Mouse (Mus musculus) stomach, embryonic 15.5 days (tissue): ENCODE data around the gene Cd164l2. TPM values are rescaled to one million over a fixed set of nuclear protein-coding genes. Genes with fewer than 3 reads are reported as not detected.

Source experiments
- ATAC-seq: fragments of 200-750 bp; cut with Nextera tagmentation; 2 replicates; pipeline ENCODE4 v1.8.0; 2017; ENCODE audit warnings: low read depth, moderate number of reproducible peaks, moderate TSS enrichment; ENCODE audit not compliant: insufficient read depth, low FRiP score
- H3K27ac ChIP-seq: fragments of 300-500 bp; sonication (generic); 2 replicates; pipeline ENCODE4 v1.5.1; 2015; ENCODE audit warnings: mild to moderate bottlenecking, inconsistent platforms
- H3K27me3 ChIP-seq: fragments of 300-500 bp; sonication (generic); replicated peaks from 2 replicates; pipeline ENCODE4 v1.6.1; 2015; ENCODE audit warnings: inconsistent platforms
- H3K36me3 ChIP-seq: fragments of 300-500 bp; sonication (generic); 2 replicates; pipeline ENCODE4 v1.6.1; 2015; ENCODE audit warnings: inconsistent platforms
- H3K4me1 ChIP-seq: fragments of 300-500 bp; sonication (generic); 2 replicates; pipeline ENCODE4 v1.6.1; 2015; ENCODE audit warnings: inconsistent platforms
- H3K4me2 ChIP-seq: fragments of 300-500 bp; sonication (generic); 2 replicates; pipeline ENCODE4 v1.6.1; 2015; ENCODE audit warnings: mild to moderate bottlenecking, inconsistent platforms
- H3K4me3 ChIP-seq: fragments of 300-500 bp; sonication (generic); replicated peaks from 2 replicates; pipeline ENCODE4 v1.5.1; 2015; ENCODE audit warnings: inconsistent platforms
- H3K9ac ChIP-seq: fragments of 300-500 bp; sonication (generic); 2 replicates; pipeline ENCODE4 v1.6.1; 2015; ENCODE audit warnings: inconsistent platforms
- H3K9me3 ChIP-seq: fragments of 300-500 bp; sonication (generic); 2 replicates; pipeline ENCODE4 v1.6.1; 2016; ENCODE audit warnings: inconsistent platforms
- WGBS: fragments of 180-500 bp; shearing (Covaris S2); methylation state at CpG from one replicate; pipeline ENCODE4 v1.1.7; 2015; 5-methylcytosine and 5-hydroxymethylcytosine counted together
- polyA plus RNA-seq: library from polyadenylated mRNA; unstranded; fragments of >200 nt; fragmentation: Nextera tagmentation; extraction: Ambion mirVana; gene quantifications from 2 replicates; pipeline ENCODE4 v1.2.1, GENCODE M21; 2015

Cd164l2 gene
- polyA plus RNA-seq, 1 experiment from 2014 or later, result 7.8 TPM

GRCm38 (mm10) chr4:133210023-133210787 is 1.7 kb upstream of the Cd164l2 start:
- no peak overlapping the region for H3K27ac ChIP-seq
- WGBS, result 89% methylated on average over 24 of the region's 24 CpGs
- no peak overlapping the region for H3K9ac ChIP-seq
- H3K9me3 ChIP-seq, result no peaks in the 10 kb centered on the region
- H3K36me3 ChIP-seq, result no peaks in the 10 kb centered on the region
- ATAC-seq, result no peak
- H3K4me2 ChIP-seq, result no peak overlapping the region
- peaks cover 37% of the 10 kb centered on the region for H3K27me3 ChIP-seq
- H3K4me1 ChIP-seq, result peaks cover 21% of the 10 kb centered on the region
- H3K4me3 ChIP-seq, result no peak overlapping the region

DNA sequence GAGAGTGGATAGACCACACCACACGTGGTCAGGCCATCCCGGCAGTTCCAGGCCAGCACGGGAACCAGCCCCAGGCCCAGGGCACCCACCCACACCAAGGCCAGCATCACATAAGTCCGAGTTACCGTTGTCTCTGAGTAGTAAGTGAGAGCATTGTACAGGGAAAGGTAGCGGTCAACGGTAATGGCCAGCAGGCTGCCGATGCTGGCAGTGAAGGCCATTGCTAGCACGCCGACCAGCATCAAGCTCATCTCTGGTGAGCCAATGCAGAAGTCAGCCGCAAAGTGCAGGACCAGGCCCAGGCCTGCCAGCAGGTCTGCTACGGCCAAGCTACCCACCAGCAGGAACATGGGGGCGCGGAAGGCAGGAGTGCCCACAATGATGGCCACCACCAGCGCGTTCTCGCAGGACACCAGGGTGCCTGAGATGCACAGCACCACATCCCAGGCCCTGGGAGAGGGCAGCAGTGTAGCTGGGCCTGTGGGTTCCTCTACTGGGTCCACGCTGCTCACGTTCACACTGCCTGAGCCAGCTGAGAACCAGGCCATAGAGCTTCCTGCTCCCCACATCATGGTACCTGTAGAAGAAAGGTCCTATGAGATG is 1.0 kb upstream of the Cd164l2 start:
- ATAC-seq, result no peak
- peaks cover 37% of the 10 kb centered on the region for H3K27me3 ChIP-seq
- no peak overlapping the region for H3K4me2 ChIP-seq
- no peaks in the 10 kb centered on the region for H3K9me3 ChIP-seq
- no peak overlapping the region for H3K4me3 ChIP-seq
- no peak overlapping the region for H3K27ac ChIP-seq
- H3K4me1 ChIP-seq, result peaks cover 21% of the 10 kb centered on the region
- H3K36me3 ChIP-seq, result no peaks in the 10 kb centered on the region
- no peak overlapping the region for H3K9ac ChIP-seq
- WGBS, result 92% methylated on average over 19 of the region's 19 CpGs

DNA sequence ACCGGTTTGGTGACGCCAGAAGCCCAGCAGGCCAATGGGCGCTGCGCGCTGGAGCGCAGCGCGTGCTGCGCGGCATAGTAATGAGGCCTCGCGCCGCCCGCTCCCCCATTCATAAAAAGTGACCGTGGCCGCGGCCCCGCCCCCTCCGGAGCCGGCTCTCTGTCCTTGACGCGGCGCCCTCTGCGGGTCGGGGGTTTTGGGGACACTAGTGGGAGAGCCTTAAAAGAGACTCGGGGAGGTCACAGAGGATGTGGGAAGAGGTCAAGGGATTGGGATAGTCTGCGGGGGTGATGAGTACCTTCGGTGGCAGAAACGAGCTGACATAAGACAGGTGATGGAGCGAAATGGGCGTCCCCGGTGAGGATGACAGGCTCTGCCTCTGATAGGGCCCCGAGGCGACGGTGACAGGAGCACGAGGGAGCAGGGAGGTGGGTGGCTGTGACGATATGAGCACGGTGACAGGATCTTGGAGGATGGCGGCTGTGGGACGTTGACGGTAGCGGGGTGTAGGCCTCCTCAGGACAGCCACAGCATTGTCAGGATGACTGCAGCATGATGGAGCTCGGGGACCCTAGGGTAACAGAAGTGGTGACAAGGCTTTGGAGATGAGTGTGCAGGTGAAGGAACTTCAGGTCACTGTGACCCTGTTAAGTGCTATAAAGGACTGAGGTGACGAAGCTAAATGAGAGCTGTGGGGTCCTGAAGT is 784 bp downstream of the Cd164l2 start:
- Histone ChIP-seq H3K36me3 (no peaks in the 10 kb centered on the region), H3K4me1 (peaks cover 21% of the 10 kb centered on the region), H3K4me2 (peak overlapping the region; percentile 99), H3K27ac (no peak overlapping the region), H3K27me3 (peaks cover 37% of the 10 kb centered on the region), H3K9me3 (no peaks in the 10 kb centered on the region), H3K9ac (peak overlapping the region; percentile 17; the same call in 1 of the 2 replicates), H3K4me3 (peak overlapping the region; percentile 55)
- ATAC-seq, result peak; percentile 79
- WGBS, result 2% methylated on average over 44 of the region's 44 CpGs

DNA sequence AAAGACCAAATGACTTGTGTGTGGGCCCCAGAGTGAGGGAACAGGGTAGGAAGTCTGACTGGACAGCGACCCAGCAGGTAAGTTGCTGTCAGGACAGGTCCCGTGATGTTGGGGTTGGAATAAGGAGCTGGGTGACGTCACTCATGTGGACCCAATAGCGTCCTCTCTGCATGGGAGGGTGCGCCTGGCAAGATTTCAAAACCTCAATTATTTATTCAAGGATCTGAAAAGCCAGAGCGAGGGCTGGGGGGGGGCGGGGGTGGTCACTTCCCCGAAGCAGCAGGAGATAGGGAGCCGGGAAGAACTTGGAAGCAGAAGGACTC is 1.3 kb downstream of the Cd164l2 start:
- Histone ChIP-seq H3K4me2 (peak overlapping the region; percentile 99), H3K9me3 (no peaks in the 10 kb centered on the region), H3K27ac (no peak overlapping the region), H3K4me3 (peak overlapping the region; percentile 55), H3K27me3 (peaks cover 37% of the 10 kb centered on the region), H3K4me1 (peaks cover 21% of the 10 kb centered on the region), H3K9ac (no peak overlapping the region), H3K36me3 (no peaks in the 10 kb centered on the region)
- 3% methylated on average over 9 of the region's 9 CpGs for WGBS
- ATAC-seq, result no peak

DNA sequence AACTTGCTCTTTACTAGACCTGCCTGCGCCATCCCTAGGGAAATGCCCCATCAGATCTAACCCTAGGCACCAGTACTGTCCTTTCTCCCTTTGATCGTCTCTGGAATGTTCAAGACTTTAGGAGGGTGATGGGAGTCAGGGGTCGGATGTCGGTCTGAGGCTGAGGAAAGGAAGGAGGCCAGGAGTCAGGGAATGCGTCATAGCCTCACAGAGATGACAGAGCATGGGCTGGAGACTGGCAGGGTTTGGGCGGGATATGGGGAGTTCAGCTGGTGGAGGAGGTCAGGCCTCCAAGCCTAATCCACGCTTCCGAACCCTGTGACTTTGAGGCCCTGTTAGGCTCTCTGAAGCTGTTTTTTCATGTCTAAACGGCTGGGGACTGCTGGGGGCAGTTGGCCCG is 1.7 kb downstream of the Cd164l2 start:
- Histone ChIP-seq H3K36me3 (no peaks in the 10 kb centered on the region), H3K4me2 (peak overlapping the region; percentile 99), H3K4me1 (peaks cover 21% of the 10 kb centered on the region), H3K4me3 (peak overlapping the region; percentile 55; the same call in 1 of the 2 replicates), H3K27ac (no peak overlapping the region), H3K27me3 (peaks cover 37% of the 10 kb centered on the region), H3K9ac (no peak overlapping the region), H3K9me3 (no peaks in the 10 kb centered on the region)
- ATAC-seq, result no peak
- 26% methylated on average over 10 of the region's 10 CpGs for WGBS

DNA sequence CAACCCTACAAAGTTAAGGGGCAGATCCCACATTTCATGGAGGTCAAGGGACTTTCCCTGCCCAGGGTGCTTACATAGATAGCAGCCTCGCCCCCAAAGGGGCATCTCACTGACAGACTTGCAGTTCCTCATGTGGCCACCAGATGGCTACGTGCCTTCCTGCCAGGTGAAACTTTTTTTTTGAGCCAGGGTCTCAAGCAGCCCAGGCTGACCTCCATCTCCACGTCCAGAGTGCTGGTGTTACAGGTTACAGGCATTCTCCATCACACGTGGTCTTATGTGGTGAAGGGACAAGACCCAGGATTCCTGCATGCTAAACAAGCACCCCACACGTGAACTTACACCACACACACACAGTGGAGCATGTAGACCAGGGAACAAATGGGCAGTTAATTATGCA is 5.7 kb downstream of the Cd164l2 start:
- ATAC-seq, result no peak
- H3K4me2 ChIP-seq, result no peak overlapping the region
- no peaks in the 10 kb centered on the region for H3K9me3 ChIP-seq
- no peak overlapping the region for H3K9ac ChIP-seq
- H3K4me3 ChIP-seq, result no peak overlapping the region
- H3K27ac ChIP-seq, result no peak overlapping the region
- H3K27me3 ChIP-seq, result peaks cover 25% of the 10 kb centered on the region
- 7% methylated on average over 5 of the region's 5 CpGs for WGBS
- H3K36me3 ChIP-seq, result no peaks in the 10 kb centered on the region
- H3K4me1 ChIP-seq, result peaks cover 19% of the 10 kb centered on the region

DNA sequence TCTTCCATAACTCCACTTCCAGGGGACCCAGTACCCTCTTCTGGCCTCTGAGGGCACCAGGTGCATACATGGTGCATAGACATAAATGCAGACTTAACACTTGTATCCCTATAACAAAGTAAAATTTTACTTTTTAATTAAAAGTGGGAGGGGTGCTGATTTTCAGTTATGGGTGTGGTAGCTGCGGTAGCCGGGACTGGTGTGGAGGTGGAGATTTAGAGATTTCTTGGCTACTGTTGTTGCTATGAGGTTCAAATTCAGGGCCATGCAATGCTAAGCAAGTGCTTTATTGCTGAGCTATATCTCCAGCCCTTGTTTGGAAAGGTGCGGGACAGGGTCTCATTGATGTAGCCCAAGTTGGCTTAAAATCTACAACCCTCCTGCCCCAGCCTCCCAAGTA is 6.8 kb downstream of the Cd164l2 start:
- no peak overlapping the region for H3K9ac ChIP-seq
- WGBS, result 91% methylated on average over 3 of the region's 3 CpGs
- peaks cover 15% of the 10 kb centered on the region for H3K27me3 ChIP-seq
- H3K9me3 ChIP-seq, result no peaks in the 10 kb centered on the region
- H3K36me3 ChIP-seq, result no peaks in the 10 kb centered on the region
- no peak for ATAC-seq
- peaks cover 13% of the 10 kb centered on the region; the same call in 1 of the 2 replicates for H3K4me1 ChIP-seq
- no peak overlapping the region for H3K4me2 ChIP-seq
- no peak overlapping the region for H3K27ac ChIP-seq
- no peak overlapping the region for H3K4me3 ChIP-seq

GRCm38 (mm10) chr4:133220656-133221055 is 8.7 kb downstream of the Cd164l2 start:
- Histone ChIP-seq H3K4me2 (peak overlapping the region; percentile 78), H3K27ac (no peak overlapping the region), H3K27me3 (0 out of 2 replicates have a peak, but pooled peaks cover 8% of the 10 kb centered on the region), H3K4me1 (peaks cover 16% of the 10 kb centered on the region), H3K4me3 (peak overlapping the region; percentile 41), H3K9ac (peak overlapping the region; percentile 44; the same call in 1 of the 2 replicates), H3K9me3 (no peaks in the 10 kb centered on the region), H3K36me3 (no peaks in the 10 kb centered on the region)
- peak; percentile 23; the same call in 1 of the 2 replicates for ATAC-seq
- WGBS, result 5% methylated on average over 25 of the region's 25 CpGs

- H3K4me2 ChIP-seq, result no peak overlapping the region
- H3K27ac ChIP-seq, result no peak overlapping the region
- H3K4me3 ChIP-seq, result no peak overlapping the region
- 0 out of 2 replicates have a peak, but pooled peaks cover 8% of the 10 kb centered on the region for H3K27me3 ChIP-seq
- no peak overlapping the region for H3K9ac ChIP-seq
- H3K9me3 ChIP-seq, result no peaks in the 10 kb centered on the region
- H3K36me3 ChIP-seq, result no peaks in the 10 kb centered on the region
- 82% methylated on average over 8 of the region's 8 CpGs for WGBS
- ATAC-seq, result no peak
- H3K4me1 ChIP-seq, result peaks cover 16% of the 10 kb centered on the region
Observed at GRCm38 (mm10) chr4:133221701-133222100, 9.8 kb downstream of the Cd164l2 start.

DNA sequence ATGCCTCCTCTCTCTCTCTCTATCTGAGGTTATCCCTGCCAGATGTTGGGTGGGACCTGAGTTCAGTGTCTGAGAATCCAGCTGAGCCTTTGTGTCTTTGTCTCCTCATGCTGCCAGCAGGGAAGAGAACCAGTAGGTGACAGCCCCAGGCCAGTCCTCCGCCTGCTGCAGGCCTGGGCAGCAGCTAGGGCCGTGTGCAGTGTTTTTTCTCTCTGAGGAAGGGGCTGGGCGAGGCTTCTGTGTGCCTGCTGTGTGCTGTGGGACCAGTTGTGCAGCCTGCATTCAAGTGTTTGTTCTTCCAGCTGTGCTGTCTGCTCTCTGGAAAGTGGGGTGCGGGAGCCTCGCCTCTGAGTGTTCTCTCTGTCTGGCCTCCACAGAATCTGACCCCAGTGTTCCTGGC is 11.9 kb downstream of the Cd164l2 start:
- Histone ChIP-seq H3K9ac (no peak overlapping the region), H3K4me3 (no peak overlapping the region), H3K36me3 (no peaks in the 10 kb centered on the region), H3K27ac (peak overlapping the region; percentile 44; the same call in 1 of the 2 replicates), H3K27me3 (0 out of 2 replicates have a peak, but pooled peaks cover 8% of the 10 kb centered on the region), H3K9me3 (no peaks in the 10 kb centered on the region), H3K4me2 (no peak overlapping the region), H3K4me1 (peaks cover 16% of the 10 kb centered on the region)
- no peak for ATAC-seq
- 53% methylated on average over 5 of the region's 5 CpGs for WGBS

DNA sequence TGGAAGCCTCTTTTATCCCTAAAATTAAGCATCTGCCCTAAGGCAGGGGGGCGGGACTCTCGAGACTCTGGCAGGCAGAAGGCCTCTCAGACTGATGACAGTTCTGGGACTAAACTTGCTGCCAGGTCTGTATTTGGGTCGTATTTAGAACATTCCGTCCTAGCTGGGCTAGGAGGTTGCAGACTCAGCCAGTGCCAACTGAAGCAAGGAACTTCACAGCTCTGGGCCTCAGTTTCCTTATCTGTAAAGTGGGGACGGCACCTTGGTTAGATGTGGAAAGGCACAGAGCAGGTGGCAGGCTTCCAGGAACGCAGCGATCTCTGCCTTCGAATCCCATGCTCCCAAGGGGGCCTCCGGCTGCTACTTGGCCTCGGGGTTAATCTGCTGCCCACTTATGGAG is 14.1 kb downstream of the Cd164l2 start:
- no peaks in the 10 kb centered on the region for H3K9me3 ChIP-seq

GRCm38 (mm10) chr4:133227636-133228035 is 15.7 kb downstream of the Cd164l2 start:
- WGBS, result 72% methylated on average over 8 of the region's 8 CpGs
- ATAC-seq, result no peak; the same call in 1 of the 2 replicates
- Histone ChIP-seq H3K27me3 (no peaks in the 10 kb centered on the region), H3K9me3 (no peaks in the 10 kb centered on the region), H3K36me3 (no peaks in the 10 kb centered on the region), H3K4me1 (peaks cover 10% of the 10 kb centered on the region), H3K4me3 (no peak overlapping the region), H3K27ac (no peak overlapping the region), H3K9ac (no peak overlapping the region), H3K4me2 (no peak overlapping the region)

More for the DNA sequence above, 14.1 kb downstream of the Cd164l2 start:
- no peak overlapping the region for H3K4me3 ChIP-seq
- 0 out of 2 replicates have a peak, but pooled peaks cover 4% of the 10 kb centered on the region for H3K27me3 ChIP-seq
- WGBS, result 72% methylated on average over 10 of the region's 10 CpGs
- no peaks in the 10 kb centered on the region for H3K36me3 ChIP-seq
- peaks cover 12% of the 10 kb centered on the region for H3K4me1 ChIP-seq
- H3K9ac ChIP-seq, result no peak overlapping the region
- no peak overlapping the region for H3K27ac ChIP-seq
- H3K4me2 ChIP-seq, result no peak overlapping the region
- no peak for ATAC-seq
